Mouse (Mus musculus) liver (tissue): Measurements from ENCODE around the gene Abhd6.
"Not testable (repeated sequence)": the region's sequence is repeated elsewhere in the genome, so short reads cannot be mapped to it uniquely, and the experiment has no call there.

Source experiments
- DNase-seq: peaks from one replicate; pipeline ENCODE4 v3.0.0-alpha.2; 2020; ENCODE audit warnings: mixed read lengths

Gene Abhd6

DNA sequence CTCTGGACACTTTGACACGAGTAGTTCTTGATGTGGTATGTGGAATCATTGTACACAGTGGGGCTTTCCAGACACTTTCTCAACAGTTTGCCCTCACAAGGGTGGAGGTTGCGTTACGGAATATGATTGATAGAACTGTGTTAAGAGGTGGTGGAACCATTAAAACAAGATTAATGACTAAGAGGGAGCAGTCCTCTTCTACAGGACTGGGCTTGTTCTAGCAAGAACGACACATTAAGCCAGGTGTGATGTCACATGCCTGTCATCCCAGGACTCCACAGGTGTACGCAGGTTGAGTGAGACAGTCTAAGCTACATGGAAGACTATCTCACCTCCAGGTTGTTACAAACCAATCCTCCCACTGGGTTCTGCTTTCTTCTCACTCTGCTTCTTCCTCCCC is 3.3 kb upstream of the Abhd6 start:
- DNase-seq: no peak

DNA sequence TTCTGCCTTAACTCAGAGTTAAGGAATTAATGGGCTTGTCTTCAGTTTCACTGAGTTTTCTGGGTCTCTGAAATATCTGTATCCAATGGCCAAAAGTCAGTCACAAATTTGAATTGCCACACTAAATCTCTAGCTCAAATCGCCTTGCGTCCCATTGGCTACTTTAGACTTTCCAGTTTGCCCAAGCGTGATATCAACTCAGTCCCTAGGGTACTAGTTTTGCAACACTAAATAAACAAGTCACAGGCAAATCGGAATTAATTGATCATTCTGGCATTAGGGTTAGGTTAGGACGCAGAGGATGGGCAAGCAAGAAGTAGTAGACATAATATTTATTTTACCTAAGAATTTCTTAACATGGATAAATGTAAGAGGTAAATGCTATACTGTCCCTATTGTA is 2.5 kb upstream of the Abhd6 start:
- no peak for DNase-seq

DNA sequence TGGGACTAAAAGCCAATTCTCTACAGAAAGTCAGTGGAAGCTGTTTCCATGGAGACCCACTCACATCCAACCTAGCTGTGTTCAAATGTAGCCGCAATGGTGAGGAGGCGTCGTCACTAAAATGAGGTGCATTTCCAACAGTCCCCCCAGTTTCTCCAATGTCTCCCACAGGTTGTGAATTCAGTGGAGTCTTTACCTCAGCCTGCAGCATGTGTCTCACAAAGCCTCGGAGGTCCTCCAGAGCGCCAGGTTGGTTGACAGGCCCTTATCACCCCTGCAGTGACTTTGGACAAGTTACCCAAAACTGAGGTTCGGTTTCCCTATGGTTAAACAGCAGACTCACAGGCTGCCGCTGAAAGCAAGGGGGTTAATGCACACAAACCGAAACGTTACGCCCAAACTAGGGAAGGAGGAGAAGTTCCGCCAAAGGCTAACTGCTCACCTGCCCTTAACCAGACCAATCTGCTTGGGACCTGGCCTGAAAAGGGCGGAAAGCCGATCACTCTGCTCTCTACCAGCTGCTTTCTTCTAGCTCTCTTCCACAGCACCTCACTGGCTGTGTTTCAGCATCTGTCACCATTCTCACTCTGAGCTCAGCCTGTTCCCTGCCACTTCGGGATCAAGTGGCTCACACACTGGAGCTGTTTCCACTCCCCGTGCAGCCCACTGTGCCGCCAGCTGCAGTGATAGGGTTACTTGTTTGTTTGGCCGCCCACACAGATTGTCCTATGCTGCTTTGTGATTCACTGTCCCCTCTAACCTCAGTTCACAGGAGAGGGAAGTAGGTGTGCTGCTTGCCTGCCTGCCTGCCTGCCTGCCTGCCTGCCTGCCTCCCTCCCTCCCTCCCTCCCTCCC is 1.6 kb upstream of the Abhd6 start:
- no peak for DNase-seq

DNA sequence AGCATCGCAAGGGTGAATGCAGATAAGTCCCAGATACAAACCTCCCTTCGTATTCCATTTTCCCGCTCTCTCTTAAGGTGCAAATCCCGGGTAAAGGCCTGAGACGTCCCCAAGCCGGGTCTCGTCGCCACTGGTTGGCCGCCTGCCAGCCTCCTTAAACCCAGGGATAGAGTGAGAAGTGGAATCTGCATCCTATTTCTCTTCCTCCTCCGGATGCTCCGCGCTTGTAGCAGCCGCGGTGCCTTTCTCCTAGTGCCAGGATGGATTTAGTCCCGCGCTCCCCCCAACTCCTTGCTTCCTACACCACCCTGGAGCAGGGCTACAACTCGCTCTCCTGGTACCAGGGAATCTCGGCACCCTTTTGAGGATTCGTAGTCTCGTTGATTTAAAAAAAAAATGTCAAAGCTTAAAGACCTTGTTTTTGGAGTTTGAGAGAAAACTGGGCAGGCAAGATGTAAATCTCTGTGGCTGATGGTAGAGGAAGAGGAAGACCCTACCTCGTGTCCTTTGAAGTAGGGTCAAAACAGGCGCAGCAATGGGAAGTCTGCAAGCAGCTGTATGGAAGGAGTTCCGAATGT is 480 bp downstream of the Abhd6 start:
- peak; percentile 11 for DNase-seq

DNA sequence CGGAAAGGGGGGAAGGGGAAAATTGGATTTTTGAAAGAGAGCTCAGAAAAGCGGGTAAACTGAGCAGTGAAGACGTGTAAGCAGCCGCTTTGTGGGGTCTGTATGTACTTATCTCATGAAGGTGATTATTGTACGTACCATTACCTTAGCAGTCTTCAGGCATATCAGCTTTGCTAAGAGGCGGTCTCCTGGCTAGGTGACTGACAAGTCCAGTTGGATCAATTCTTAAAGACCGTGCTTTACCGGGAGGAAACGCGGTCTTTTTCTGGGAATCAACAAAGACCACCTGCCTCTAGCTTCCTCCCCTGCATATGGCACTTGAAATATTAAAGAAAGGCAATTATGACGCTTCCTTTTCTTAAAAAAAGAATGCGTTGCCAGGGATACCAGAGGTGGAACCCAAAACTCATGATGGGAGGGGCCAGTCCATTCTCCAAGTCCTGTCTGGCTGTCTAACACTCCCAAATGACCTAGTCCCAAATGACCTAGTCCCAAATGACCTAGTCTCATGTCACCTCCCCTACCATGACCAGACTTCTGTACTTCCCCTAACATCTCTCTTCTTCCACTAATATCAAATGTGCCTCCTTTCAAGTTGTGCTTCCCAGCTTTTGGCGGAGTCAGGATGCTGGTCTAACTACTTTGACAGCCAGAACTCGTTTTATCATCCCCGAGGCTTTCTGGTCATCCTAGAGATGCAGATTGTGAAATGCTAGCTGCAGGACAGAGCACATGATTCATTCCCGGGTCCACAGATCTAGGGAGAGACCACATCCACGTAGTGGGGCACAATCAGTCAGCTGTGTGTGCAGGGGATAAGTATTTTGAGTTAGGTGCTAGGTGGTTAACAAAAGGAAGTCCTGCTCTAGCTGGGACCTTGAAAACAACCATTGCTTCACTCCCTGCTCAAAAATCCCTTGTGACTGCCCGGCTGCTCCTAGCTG is 1.3 kb downstream of the Abhd6 start:
- DNase-seq: no peak

DNA sequence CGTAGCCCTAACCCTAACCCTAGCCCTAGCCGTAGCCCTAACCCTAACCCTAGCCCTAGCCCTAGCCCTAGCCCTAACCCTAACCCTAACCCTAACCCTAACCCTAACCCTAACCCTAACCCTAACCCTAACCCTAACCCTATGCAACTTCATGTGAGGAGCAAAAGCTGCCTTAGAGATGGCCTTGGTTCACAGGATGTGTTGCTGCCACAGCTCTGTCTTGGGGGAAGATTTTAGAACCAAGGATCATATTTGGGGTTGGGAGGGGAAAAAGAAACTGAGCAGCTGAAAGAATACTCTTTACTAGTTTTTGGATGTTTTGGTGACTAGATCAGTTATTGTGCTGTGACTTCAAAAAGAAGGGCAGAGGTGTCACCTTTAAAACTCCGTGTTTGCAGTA is 3.4 kb downstream of the Abhd6 start:
- DNase-seq: not testable (repeated sequence)

DNA sequence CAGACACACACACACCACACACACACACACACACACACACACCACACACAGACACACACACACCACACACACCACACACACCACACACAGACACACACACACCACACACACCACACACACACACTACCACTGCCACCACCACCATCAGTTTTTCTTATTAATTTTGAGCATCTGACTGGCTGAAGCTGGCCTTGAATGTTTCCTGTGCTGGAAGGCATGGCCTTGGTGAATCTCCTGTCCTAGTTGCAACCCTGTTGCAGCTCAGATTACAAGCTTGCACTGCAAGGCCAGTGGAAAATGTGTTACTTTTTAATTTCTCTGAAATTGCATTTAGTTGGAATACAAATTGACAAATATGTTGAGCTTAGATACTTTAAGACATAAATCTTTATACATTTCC is 4.4 kb downstream of the Abhd6 start:
- DNase-seq: no peak

DNA sequence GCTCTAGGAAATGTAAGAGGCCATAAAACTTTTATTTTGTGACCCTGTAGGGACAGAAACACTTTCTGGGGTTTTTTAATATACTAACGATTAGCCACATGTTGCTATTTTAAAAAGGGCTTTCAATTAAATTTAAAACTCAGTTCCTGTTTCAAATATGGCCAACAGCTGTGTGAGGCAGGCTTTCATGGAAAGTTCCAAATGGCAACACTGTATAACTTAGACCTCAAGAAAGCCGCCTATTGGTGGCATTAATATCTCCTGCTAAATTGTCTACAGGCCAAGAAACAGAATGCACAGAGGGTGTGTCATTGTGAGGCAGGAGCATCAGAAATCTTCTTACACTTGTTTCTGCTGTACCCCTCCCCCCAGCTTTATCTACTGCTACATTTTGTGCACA is 4.8 kb downstream of the Abhd6 start:
- no peak for DNase-seq

DNA sequence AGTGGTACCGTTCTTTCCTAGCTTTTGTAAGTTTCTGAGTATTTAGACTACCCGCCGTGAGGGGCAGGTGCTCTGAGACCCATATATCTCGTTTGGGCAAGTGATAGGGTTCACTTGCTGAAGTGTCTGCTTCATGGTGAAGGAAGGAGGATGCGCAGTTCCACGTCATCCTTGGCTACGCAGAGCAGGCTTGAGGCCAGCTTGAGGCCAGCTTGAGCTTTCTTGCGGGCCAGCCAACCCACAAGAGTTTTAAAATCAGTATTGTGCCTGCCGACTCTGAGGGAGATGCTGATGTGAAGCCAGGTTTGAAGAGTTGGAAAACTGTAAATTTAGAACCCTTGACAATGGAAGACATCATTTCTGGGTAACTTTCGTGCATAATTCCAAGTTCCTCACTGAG is 5.2 kb downstream of the Abhd6 start:
- DNase-seq: no peak

DNA sequence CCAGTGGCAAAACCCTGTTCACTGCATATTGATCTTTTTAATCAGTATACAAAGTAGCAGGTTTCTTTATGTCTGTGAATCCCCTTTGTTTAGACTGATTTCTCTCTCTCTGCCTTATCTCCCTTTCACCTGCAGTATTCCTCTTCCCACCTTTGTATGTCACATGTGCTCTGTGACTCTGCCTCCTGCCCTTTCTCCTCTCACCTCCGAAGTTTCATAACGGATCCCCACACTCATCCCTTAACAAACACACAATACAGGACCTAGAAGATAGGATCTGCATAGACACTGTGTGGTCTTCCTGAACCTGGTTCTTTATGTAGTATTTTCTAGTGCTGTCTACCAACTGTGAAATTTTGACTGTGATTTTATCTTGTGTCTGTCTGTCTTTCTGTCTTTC is 8.6 kb downstream of the Abhd6 start:
- no peak for DNase-seq

DNA sequence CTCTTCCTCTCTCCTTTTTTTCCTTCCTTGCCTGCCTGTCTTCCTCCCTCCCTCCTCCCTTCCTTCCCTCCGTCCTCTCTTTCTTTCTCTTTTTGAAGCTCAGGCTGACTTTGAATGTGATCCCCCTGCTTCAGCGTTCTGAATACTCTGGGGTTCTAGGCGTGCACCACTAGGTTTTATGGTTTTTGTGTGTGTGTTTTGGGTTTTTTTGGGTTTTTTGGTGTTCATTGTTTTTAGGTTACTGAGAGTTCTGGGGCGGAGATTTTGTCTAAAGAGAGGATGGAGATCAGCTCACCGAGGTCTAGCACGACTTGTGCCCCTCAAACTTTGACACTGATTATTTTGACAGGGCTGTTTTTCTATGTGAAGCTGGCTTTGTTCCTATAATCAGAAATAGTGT is 9.2 kb downstream of the Abhd6 start:
- no peak for DNase-seq

DNA sequence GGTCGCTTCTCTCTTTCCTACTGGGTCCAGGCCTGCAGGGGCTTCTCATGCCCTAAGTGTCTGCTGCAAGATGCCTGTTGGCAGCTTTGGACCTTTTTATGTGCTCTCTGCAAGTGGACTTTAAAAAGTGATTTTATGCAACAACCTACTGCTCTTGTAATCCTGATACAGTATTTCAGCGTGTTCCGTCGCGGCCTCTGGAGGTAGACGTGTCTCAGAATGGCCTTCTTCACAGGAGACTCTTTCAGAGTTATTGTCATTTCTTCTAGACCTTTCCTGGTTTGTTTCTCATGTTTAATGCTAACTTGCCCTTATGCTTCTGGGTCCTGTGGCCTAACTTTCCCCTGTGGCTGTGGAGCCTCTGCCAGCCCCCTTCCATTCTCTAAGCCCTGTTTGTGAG is 13.1 kb downstream of the Abhd6 start:
- DNase-seq: no peak

DNA sequence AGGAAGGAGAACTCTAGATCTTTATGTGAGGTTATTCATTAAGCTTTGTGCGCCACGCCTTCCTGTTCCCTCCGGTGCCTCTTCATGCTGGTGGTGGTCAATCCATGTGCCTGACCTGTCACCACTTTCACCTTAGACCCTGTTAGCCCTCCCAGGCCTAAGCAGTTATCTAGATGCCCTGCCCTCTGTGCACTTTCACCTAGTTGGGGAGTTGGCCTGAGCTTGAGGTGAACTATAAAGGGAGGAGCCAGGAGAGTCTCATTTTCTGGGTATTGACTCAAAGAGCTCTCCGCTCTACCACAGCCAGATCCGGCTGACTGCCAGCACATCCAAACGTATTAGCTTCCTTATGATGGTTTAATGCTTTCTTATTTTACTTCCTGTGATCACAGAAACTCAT is 13.6 kb downstream of the Abhd6 start:
- peak; percentile 25 for DNase-seq

DNA sequence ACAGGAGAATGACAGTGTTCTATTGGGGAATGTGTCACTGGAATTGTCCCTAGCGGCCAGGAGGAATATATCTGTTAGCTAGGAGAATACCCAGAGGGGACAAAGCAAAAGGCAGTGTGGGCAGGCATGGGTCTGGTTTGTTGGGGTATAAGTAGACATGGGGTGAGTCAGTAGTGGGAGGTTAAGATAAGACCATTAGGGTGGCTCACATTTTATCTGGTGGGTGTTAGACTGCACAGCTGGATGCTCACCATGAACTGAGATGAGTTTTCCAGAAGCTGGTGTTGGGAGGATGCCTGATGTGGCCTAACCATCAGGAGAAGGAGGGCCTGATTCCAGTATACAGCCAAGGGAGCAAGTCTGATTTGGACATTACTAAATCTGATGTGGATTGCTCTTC is 14.2 kb downstream of the Abhd6 start:
- no peak for DNase-seq

DNA sequence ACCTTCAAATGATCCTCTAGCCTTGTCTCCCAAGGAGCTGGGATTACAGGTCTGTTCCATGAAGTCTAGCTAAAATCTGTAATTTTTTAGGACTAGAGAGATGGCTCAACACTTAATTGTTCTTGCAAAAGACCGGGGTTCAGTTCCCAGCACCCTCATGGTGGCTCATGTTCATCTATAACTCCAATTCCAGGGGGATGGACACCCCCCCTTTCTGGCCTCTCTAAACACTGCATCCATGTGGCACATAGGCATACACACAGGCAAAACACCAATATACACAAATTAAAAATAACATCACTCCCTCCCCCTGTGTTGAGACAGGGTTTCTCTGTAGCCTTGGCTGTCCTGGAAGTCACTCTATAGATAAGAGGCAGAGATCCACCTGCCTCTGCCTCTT is 17.3 kb downstream of the Abhd6 start:
- DNase-seq: no peak

DNA sequence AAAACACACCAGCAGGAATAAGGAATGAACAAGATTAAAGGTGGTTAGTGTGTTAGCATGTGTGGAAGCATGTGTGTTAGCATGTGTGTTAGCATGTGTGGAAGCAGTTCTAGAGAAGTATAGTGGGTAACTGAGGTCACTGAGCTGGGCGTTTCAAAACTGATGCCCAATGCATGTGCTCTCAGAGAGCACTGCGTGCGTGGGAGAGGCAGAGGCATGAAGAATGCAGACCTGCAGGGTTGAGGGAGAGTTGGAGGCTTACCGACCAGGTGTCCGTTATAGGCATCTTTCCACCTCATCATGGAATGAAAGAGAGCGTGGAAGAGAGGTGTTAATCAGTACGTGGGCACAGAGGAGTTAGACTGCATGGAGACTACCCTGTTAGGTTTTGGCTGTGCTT is 17.8 kb downstream of the Abhd6 start:
- no peak for DNase-seq

DNA sequence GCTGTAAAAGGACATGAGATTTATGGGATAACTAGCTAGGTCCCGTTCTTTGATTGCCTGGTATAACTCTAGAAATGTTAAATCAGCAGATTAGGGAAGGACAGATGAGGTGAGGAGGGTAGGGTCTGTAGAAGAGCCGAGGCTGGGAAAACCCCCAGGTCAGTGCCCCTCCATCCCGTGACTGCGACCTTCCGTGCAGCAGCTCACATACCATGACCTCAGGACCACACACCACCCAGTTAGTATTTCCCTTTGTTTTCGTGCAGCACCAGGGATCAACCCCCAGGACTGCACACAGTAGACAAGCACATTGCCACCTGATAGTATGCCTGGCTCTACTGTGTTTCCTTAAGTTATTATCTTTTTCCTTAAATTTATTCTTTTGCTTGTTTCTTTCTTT is 21.8 kb downstream of the Abhd6 start:
- DNase-seq: no peak

DNA sequence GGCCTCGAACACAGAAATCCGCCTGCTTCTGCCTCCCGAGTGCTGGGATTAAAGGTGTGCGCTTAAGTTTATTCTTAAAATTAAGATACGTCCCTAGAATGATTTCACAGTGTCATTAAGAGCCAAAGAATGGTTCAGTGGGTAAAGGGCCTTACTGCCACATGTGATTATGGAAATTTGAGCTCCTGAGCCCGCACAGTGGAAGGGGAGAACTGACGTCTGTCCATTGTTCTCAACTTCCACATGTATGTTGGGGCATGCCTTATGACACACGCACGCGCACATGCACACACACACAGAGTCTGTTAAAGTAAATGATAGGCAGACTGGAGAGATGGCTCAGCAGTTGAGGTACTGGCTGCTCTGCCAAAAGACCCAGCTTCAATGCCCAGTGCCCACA is 22.2 kb downstream of the Abhd6 start:
- no peak for DNase-seq

DNA sequence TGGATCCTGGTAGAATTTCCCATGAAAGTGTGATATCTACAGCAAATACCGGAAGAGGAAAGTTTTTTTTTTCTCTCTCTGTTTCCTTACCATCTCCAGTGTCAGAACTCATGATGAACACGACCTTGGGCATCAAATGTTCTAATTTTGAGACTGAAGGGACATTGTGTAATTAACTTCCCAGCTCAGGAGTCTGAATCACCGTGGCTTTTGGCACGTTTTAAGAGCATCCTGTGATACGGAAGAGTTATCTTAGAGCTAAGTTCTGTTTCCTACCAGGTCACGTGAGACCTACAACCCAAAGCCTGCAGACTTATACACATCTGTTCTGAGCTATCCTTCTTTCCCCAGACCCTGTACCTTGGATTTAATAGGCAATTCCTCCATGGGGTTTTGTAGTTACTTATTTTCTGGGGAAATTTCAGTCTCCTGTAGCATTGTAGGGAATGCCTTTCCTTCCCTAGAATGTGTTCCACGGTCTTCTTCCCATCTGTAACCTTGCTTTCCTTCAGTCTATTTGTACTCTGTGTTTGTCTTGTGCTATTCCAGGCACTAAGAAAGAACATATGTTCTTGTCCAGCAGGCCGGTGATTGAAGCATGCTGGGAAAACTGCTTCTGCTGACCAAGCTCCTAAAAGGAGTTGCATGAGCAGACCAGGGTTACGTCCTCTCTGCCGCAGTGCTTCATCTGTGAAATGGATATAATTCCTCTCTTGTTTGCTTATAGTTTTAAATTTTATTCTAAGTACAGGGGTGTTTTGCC is 24.2 kb downstream of the Abhd6 start:
- no peak for DNase-seq

DNA sequence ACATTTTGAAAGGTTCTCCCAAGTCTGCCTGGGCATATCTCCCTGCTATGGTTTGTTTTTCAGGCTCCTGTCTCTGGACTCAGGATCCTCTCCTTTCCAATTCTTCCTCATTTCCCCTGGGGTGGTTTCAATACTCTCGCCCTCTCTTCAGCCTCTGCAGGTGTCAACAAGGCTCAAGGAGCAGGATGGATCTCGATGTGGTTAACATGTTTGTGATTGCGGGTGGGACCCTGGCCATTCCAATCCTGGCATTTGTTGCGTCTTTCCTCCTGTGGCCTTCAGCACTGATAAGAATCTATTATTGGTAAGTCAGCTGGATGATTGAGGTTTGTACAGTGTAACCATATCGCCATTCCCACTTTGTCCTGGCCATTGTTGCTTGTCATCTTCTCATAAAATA is 25.4 kb downstream of the Abhd6 start:
- DNase-seq: no peak

DNA sequence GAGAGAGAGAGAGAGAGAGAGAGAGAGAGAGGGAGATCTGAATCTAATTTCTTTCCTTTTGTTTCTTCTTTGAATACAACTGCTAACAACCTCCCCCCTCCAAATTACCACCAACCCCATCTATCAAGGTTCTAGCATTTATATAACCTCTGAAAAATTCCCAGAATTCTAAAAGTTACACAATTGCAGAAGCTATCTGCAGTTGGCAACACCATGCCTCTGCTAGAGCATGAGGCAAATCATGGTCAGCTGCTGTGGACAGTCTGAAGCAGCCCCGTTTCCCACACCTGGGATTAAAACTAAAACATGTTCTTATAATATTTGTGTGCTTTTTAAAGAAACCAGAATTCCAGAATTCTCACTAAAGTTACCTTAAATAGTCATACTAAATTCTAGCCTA is 27.1 kb downstream of the Abhd6 start:
- no peak for DNase-seq

DNA sequence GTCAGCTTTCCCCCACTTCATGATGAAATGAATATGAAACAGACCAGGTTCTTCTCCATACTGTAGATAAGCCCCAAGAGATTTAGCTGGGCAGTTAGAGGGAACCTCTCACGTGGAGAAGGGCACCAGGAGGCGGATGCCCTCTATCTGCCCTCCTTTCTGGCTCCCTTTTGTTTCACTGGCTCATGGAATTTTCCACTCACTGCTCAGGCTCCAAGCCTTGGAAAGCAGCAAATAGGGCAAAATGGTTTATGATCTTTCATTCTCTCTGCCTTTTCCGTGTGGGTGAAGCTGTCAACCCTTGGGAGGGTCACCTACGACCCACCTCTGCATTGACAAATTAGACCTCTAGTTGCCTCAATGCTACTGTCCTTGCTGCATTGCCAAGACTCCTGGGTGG is 27.8 kb downstream of the Abhd6 start:
- no peak for DNase-seq
